Mouse (Mus musculus): ENCODE data around the gene Htra1.

- no peak for TF ChIP-seq POLR2A (IDR thresholded peaks at IDR 0.05; ENCODE audit: insufficient read depth, low read length)
- no peak for TF ChIP-seq EP300 (IDR thresholded peaks at IDR 0.05; ENCODE audit: insufficient read depth, low read depth, low read length)
- TF ChIP-seq CTCF (IDR thresholded peaks at IDR 0.05; ENCODE audit: low read depth, low read length): no peak
These were observed 10.4 kb downstream of the Htra1 start for GRCm38 (mm10) chr7:130946303-130946702.
